Mouse (Mus musculus) mature B cell (primary cell): ENCODE results near the gene Notum.
"Not testable (repeated sequence)": the region's sequence is repeated elsewhere in the genome, so short reads cannot be mapped to it uniquely, and the experiment has no call there.

Experiments used
- in situ Hi-C: fragments of 300-500 bp; cut with MboI; formaldehyde crosslinking; loops from 2 replicates; pipeline ENCODE4 v1.14.3; 2019

Gene Notum

DNA sequence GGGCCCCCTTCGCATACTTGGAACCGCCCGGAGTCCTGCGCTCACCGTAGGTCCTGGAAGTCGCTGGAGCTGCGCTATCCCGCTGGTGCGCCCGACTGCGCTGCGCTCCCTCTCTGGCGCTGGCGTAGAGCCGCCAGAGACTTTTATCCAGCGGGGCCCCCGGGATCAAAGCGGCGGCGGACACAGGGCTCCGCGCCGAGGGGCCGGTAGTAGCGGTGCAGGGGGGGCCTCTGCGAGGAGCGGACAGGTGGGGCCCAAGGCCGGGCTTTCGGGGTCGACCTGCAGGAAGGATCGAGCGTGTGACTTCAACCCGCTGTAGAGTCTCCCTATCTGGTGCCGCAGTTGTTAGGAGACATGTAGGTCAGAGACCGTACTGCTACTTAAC, at the start of gene Notum:
TSS of gene Notum (minus strand) at position 100 of the 385 bp plus-strand sequence.
- in situ Hi-C loops, result no loop called here

- in situ Hi-C loops, result no loop called here
Observed at GRCm38 (mm10) chr11:120710672-120711071, 49.7 kb upstream of the Notum start.

- in situ Hi-C loops, result no loop called here
Observed at GRCm38 (mm10) chr11:120709551-120709950, 48.6 kb upstream of the Notum start.

DNA sequence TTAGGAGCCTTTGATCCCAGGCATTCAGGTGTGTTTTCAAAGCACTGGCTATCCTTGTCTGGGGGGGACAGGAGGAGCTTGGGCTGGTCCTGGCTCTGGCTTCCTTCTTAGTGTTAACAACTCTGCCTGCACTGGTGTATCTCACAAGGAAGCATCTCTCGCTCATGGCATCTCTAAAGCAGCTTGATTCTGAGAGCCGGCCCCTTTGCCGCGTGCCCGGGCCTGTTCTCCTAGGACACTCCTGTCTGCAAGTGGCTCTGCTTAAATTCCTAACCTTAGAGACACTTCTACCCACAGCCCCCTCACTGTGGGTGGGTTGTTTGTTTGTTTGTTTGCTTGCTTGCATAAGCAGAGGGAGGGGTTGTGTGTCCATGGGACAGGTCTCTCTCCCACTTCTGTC, 47.0 kb upstream of the Notum start:
- in situ Hi-C loops, result no loop called here

DNA sequence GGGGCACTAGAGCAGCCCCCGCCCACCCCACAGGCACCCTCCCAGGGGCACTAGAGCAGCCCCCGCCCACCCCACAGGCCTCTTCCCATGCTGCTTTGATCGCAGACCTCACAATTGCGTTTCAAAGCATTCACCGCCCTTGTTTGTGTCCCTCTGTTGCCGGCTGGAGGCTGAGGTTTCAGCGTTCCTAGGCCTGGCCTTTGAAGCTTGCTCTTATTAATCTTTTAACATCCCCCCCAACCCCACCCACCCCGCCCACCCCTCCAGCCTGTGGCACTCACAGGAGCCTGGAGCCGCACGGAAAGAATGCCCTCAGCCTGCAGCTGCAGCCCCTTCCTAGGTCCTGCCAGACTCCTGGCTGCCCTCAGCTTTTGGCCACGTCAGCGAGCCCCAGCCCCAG, 46.2 kb upstream of the Notum start:
- in situ Hi-C loops, result no loop called here

DNA sequence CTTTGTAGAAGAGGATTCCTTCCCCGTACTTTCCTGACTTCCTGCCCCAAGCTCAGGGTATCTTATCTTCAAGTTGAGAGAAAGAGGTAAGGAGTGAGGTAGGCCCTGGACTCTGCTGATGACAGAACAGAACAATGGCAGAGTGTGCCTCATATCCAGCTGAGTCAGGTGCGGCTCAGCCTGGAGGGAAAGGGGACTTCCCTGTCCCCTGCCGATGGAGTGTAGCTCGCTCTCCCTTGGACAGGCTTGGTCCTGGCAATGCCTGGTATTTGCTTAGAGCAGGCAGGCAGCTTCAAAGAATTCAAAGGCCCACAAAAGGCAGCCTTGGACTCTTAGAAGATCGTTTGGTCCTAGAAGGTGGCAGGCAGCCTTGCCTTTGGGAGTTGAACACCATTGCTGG, 45.1 kb upstream of the Notum start:
- in situ Hi-C loops, result no loop called here

- in situ Hi-C loops, result no loop called here
Observed at GRCm38 (mm10) chr11:120704486-120705325, 43.7 kb upstream of the Notum start.

DNA sequence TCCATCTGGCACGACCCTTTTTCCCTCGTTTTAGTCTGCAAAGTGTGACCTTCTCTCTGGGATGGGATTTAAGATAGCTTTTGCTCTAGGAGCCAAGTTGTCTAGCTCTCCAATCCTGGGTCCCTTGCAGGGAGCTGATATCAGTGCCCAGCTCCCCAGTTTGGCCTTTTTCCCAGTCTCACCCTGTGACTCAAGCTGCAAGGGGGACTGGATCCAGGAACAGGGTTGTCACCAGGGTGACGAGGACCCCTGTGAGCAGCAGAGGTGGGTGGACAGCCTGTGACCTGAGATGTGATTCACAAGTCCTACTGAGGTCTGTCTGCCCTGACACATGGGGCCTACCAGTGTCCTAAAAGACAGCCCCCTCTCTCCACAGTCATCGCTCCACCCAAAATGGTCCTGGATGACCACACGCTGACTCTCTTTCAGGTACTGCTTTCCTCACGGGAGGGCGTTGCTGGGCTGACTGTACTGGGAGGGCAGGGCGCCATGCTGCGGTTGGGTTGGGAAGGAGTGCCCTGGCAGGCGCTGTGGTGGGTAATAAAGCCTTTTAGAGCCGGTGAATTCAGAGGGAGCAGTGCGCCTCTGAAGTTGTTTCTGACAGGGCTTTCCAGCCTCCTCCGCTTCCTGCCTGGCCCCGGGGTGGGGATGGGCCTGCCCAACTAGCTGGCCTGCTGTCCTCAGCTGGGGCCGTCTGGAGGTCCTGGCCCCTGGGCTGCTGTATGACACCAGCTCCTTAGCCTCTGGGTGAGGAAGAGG, 42.9 kb upstream of the Notum start:
- in situ Hi-C loops, result no loop called here

DNA sequence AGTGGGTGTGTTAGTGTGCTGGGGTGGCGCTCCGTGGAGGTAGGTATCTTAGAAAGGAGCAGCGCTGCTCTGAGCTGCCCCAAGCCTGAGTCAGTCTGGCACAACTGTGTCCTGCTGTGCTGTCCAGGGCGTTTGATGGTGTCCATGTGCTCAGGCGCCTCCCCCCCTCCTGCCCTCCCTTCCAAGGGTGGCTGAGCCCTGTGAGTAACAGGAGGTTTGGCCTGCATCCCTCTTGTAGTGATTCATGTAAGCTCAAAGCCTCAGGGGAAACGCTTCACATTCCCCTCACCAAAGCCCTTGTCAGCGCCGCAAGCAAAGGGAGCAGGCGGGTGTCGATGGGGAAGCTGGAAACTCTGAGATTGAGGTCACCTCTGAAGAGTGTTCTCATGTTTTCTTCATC, 36.8 kb upstream of the Notum start:
- in situ Hi-C loops, result no loop called here

- in situ Hi-C loops, result no loop called here
Observed at GRCm38 (mm10) chr11:120696568-120696967, 35.6 kb upstream of the Notum start.

DNA sequence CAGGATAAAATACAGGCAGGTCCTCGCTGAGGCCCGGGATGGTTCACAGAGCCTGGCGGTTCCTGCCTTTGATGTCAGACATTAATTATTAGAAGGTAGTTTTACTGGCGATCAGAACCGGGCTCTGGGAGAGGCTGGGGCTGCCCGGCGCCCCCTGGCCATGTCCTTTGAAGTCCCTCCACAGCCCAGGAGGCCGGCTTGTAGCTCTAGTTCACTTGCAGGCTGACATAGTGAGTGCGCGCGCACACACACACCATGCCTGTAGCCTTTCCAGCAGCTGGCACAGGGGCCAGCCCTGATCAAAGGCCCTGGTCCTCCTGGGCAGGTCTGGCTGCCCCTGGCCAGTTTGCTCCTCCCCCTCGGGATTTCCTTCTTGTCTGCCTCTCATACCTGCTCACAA, 34.7 kb upstream of the Notum start:
- in situ Hi-C loops, result no loop called here

- in situ Hi-C loops, result no loop called here
Observed at GRCm38 (mm10) chr11:120695184-120695583, 34.2 kb upstream of the Notum start.

DNA sequence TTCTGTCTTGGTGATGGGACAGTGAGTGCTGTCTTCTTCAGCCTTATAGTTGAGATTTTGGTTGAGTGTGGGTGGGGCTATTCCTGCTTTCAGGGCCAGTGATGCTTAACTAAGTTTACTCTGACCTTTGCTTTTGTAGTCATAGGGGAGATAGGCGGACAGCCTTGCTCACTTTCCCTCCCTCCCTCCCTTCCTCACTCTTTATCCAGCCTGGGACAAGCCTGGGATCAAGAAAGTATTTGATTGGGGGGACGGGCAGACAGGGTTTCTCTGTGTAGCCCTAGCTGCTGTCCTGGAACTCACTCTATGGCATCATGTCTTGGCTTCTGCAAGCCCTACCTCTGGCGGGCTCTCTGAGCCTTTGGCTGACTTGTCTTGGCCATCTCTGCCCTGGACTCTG, 32.5 kb upstream of the Notum start:
- in situ Hi-C loops, result no loop called here

GRCm38 (mm10) chr11:120692471-120693011, 31.6 kb upstream of the Notum start:
- in situ Hi-C loops, result no loop called here

- in situ Hi-C loops, result no loop called here
Observed at GRCm38 (mm10) chr11:120689365-120689764, 28.4 kb upstream of the Notum start.

DNA sequence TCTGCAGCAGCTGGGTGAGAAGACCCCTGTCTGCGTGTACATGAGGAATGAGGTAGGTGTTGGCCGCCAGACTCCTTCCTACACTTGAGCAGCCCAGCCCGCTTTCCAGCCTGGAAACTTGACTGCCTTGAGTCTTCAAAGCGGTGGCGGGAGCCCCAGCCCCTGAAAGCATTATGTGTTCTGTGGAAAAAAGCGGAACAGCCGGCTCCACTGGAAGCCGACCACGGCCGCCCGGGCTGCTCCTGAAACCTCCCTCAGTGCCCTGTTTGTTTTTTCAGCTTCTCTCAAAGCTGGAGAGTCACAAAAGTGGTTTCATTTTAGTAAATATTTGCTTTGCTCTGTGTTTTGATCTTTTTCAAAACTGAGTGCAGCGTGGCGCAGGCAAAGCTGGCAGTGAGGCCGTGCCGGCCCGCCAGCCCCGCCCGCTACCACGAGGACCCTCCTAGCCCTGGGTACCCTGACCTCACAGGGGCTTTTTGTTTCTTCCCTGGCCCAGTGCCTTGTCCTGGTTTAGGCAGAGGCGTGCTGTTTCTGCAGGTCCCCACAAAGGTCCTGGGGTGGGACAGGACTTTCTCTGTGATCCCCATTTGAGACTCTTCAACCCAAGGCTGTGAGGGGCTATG, 25.8 kb upstream of the Notum start:
- in situ Hi-C loops, result no loop called here

DNA sequence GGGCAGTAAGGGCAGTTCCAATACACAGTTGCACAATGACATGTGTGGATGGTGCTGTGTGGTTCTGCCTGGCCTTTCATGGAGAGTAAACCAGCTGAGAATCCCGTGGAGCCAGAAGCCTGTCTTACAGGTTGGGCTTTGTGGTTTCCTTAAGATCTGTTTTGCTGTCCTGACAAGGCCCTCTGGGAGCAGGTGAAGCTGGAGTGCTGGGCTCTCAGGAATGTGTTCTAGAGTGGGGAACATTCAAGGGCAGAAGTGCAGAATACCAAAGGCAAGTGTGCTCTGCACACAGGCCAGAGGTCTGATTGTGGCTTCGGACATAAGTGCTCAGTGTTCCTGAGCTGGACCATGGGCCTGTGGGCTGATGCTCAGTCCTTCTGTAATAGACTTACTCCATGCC, 23.7 kb upstream of the Notum start:
- in situ Hi-C loops, result no loop called here

DNA sequence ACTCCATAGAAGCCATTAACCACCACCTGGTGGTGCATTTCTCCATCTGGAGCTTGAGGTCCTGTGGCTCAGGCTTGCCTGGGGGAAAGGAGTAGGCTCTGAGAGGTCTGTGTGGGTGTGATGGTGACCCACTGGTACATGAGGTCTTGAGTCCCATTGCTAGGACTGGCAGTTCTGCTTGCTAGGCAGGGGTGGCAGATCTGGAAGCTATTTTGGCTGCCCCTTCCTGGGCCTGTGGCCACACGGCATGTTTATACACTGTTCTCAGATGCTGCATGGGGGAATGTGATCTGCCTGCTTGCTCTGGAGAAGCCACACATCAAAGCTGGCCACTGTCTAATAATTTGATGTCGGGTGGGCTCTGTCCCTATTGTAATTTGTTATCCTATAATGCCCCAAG, 23.1 kb upstream of the Notum start:
- in situ Hi-C loops, result no loop called here

DNA sequence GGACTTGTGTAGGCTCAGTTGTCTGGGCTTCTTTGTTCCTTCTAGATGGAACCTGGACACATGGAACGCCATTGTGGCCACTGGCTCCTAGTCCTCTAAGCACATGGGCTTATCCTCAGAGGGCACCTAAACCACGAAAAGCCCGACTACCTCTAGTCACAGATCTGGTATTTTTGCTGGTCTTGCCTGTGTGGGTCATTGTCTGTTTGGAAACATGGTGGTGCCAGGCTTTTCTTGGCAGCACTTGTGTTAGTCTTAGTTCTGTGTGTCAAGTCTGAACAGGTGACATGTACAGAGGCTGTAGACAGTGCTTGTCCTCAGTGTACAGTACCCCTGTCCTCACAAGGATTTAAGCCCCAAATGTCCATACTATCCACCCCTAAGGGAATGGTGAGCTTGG, 22.6 kb upstream of the Notum start:
- in situ Hi-C loops, result no loop called here

- in situ Hi-C loops, result no loop called here
Observed at GRCm38 (mm10) chr11:120682683-120683082, 21.7 kb upstream of the Notum start.

- in situ Hi-C loops, result no loop called here
Observed at GRCm38 (mm10) chr11:120679909-120680308, 18.9 kb upstream of the Notum start.

DNA sequence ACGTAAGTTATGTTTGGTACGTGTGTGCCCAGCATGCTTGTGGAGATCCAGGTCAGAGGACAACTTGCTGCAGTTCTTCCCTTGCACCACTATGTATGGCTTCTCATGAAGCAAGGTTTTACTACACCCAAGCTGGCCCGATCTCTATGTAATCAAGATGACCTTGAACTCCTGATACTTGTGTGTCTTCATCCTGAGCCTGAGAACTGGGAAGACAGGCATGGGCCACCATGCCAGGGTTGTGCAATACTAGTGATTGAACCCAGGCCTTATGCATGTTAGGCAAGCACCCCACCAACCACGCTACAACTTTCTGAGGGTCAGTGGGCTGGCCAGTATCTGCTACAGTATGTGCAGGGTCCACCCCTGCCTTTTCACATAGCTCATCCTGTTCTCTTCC, 16.0 kb upstream of the Notum start:
- in situ Hi-C loops, result no loop called here

DNA sequence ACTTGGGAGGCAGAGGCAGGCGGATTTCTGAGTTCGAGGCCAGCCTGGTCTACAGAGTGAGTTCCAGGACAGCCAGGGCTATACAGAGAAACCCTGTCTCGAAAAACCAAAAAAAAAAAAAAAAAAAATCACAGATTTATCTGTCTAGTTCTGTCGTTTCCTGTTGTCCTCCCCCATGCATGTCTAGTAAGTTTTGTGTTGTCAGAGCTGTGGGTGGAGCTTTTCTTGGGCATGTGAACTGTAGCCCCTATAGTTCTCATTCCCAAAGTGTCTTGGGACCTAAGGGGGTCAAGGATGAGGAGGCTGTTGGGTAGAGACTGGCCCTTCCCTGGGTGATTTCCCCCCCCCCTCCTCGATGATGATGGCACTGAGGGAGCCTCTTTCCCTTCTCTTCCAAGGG, 14.9 kb upstream of the Notum start:
- in situ Hi-C loops, result not testable (repeated sequence)
